Mouse (Mus musculus) embryonic stem cell, embryonic (primary cell): Measurements from ENCODE around the gene Fastkd3.

ENCODE experiments used
- CTCF ChIA-PET, 4 experiments: fragments of 300-600 bp in 2 of 4; fragments of 350-600 bp in 2 of 4; sonication (Branson Sonifier 250); formaldehyde crosslinking; loops; one replicate each; lab custom pipeline; 2022; ENCODE audit warnings: inconsistent platforms in 2 of 4; lab: Charles Lee
- POLR2A ChIA-PET, 4 experiments: fragments of 300-600 bp in 2 of 4; fragments of 350-600 bp in 2 of 4; sonication (Branson Sonifier 250); formaldehyde crosslinking; loops; one replicate each; lab custom pipeline; 2022; ENCODE audit warnings: antibody characterized with exemption in 4 of 4, inconsistent platforms in 1 of 4; lab: Charles Lee

Gene Fastkd3

DNA sequence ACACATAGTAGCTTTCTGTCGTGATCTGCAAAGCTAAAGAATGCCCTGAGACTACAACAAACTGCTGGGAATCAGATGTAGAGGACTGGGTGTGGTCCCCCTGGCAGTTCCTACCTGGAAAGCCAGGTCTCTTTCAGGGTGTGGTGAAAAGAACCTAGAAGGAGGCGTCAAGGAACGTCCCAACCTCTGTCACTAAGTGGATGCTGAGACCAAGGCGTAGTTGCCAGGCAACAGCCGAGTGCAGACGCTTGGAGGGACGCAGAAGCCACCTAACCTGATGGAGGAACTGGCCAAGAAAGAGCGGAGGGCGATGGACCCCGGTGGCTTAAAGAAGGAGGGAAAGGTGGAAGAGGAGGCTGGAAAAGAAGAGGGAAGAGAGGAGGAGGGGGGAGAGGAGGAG, 15.2 kb downstream of the Fastkd3 start, which contains the start of gene 1700001L19Rik:
Gene 1700001L19Rik (plus strand): TSS at position 223 of the 400 bp plus-strand sequence.
- CTCF ChIA-PET: interaction anchor here (0.5 to 1.0 kb wide), 8 partner anchors 12 to 1206 kb away, joined by 3 to 11 read pairs (median 3); no protein-coding TSS in a partner anchor

GRCm38 (mm10) chr13:68597667-68598066, 15.6 kb downstream of the Fastkd3 start:
- CTCF ChIA-PET: interaction anchor here (0.5 to 1.0 kb wide), 7 partner anchors 32 to 1205 kb away, joined by 3 to 11 read pairs (median 3); no protein-coding TSS in a partner anchor
- POLR2A ChIA-PET: interaction anchor here in 2 of 4 experiments (0.9 to 7.4 kb wide), 7 partner anchors 12 to 1014 kb away, joined by 3 to 41 read pairs (median 5); partner anchors contain the start of genes Fastkd3 (in 2 of the 2), Mtrr (in 2 of the 2) and Srd5a1 (in 1 of the 2)

More for the DNA sequence above, 15.2 kb downstream of the Fastkd3 start, which contains the start of gene 1700001L19Rik:
- POLR2A ChIA-PET: interaction anchor here in 2 of 4 experiments (0.9 to 7.4 kb wide), 7 partner anchors 11 to 1014 kb away, joined by 3 to 41 read pairs (median 5); partner anchors contain the start of genes Fastkd3 (in 2 of the 2), Mtrr (in 2 of the 2) and Srd5a1 (in 1 of the 2)

GRCm38 (mm10) chr13:68598953-68599352, 16.9 kb downstream of the Fastkd3 start:
- POLR2A ChIA-PET: interaction anchor here in 2 of 4 experiments (1.0 to 7.4 kb wide), 4 partner anchors 13 to 24 kb away, joined by 3 to 41 read pairs (median 10); partner anchors contain the start of genes Fastkd3 (in 2 of the 2) and Mtrr (in 1 of the 2)

DNA sequence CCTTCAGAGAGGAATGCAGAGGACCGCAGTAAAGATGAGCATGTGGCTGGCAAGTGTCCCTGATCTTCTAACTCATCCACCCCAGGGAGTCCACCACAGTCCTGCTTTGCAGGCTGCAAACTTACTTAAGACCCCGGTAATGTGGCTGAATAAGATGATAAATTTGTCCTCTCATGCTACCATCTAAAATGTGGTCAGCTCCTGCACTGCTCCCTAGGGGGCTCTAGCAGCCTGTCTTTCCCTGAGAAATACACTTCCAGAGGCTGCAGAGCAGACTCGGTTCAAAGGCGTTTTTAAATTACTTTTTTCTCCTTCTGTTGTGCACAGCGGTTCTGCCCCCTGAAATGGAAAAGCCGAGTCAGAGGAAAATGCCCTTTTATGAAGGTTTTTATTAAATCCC, 19.1 kb downstream of the Fastkd3 start:
- ChIA-PET POLR2A (no interaction called here), CTCF (interaction anchor here in 2 of 4 experiments (0.5 to 1.0 kb wide), 3 partner anchors 19 to 398 kb away, joined by 3 to 4 read pairs (median 3); partner anchors contain the start of gene Adcy2 (in 1 of the 2))

More at GRCm38 (mm10) chr13:68598953-68599352, 16.9 kb downstream of the Fastkd3 start:
- CTCF ChIA-PET: interaction anchor here (0.6 to 1.4 kb wide), 9 partner anchors 9 to 863 kb away, joined by 3 to 6 read pairs (median 3); partner anchors contain the start of gene Adcy2 (in 1 of the 4)

DNA sequence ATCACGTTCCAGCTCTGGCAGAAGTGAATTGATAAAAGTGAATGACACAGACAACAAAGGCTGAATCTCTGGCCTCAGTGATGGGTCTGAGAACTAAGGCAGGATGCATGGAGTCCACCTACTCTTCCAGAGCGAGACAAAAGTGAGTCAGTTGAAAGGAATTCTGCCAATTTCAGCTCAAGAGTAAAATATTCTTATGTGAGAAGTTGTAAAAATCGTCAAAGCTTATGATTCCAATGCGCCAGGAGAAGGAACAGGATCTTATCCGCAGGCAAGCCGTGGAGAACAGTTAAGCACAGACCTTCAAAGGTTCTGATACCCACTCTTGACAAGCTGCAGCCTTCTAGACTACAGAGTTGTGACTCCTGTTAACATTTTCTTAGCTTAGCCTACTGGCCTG, 21.1 kb downstream of the Fastkd3 start:
- ChIA-PET CTCF (interaction anchor here in 1 of 4 experiments (0.7 kb wide), 1 partner anchor 857 kb away, joined by 3 read pairs; no protein-coding TSS in a partner anchor), POLR2A (interaction anchor here in 1 of 4 experiments (1.4 kb wide), 1 partner anchor 21 kb away, joined by 3 read pairs; the partner anchor contains the start of genes Fastkd3 and Mtrr)

GRCm38 (mm10) chr13:68605689-68606126, 23.7 kb downstream of the Fastkd3 start:
- POLR2A ChIA-PET: interaction anchor here in 2 of 4 experiments (1.3 to 1.4 kb wide), 2 partner anchors 20 to 27 kb away, joined by 3 read pairs; no protein-coding TSS in a partner anchor
- CTCF ChIA-PET: interaction anchor here in 1 of 4 experiments (0.9 kb wide), 1 partner anchor 12 kb away, joined by 7 read pairs; no protein-coding TSS in a partner anchor

DNA sequence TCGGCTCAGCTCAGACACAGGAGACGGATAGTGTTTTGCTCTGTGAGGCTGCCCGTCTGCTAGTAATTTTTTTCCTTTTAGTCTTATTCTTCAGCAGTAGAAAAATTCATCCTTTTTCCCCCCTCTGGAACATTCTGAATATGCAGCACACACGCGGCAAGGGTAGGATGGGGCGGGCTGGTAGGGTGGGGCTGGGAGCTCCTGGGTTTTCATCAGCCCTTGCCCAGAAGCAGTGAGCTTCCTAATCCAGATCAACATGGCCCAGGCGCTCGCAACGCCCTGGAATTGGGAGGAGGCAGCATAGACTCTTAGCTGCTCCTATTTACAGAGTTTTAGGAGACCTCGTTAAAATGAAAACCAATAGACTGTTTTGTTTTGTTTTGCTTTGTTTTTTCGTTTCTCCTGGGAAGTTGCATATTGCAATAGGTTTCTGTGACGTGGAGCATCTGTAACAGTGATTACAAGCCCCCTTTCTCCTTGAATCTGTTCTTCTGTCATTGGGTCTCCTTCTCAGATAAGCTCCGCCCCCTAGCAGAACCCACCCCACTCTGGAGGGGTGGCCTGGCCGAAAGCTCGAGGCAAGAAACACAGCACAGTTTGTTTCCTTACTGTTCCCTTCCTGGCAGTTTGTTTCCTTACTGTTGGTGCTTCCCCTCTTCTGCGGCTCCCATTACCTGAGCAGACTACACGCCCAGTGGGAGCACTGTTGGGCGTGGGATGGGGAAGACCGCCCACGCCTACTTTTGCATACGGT, 25.8 kb downstream of the Fastkd3 start:
- ChIA-PET POLR2A (interaction anchor here in 1 of 4 experiments (1.4 to 1.5 kb wide), 3 partner anchors 13 to 21 kb away, joined by 5 read pairs; no protein-coding TSS in a partner anchor), CTCF (interaction anchor here (0.6 to 1.3 kb wide), 4 partner anchors 9 to 1048 kb away, joined by 3 to 8 read pairs (median 4); no protein-coding TSS in a partner anchor)

GRCm38 (mm10) chr13:68622792-68623191, 40.8 kb downstream of the Fastkd3 start:
- POLR2A ChIA-PET: interaction anchor here in 1 of 4 experiments (0.9 kb wide), 2 partner anchors 15 to 36 kb away, joined by 3 to 5 read pairs; no protein-coding TSS in a partner anchor
- CTCF ChIA-PET: interaction anchor here in 3 of 4 experiments (0.5 to 1.3 kb wide), 4 partner anchors 9 to 839 kb away, joined by 3 to 4 read pairs (median 3); no protein-coding TSS in a partner anchor

DNA sequence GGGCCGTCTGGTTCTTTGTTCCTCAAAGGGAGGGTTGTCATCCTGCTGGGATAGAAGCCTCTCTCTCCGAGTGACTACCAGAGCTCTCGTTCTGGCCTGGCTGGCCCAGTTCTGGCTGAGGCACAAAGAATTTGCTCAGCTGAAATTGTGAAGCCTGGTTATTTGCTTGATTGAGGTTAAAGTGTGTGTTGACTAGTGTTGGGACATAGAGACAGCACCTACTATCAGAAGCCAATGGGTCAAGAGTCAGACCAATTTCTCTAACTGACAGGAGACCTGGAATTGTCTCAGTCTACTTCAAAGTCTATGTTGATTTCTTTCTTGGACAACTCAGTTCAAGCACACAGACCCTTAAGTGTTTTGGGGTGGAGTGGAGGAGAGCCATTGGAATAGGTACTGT, 45.0 kb downstream of the Fastkd3 start:
- CTCF ChIA-PET: no interaction called here
- POLR2A ChIA-PET: no interaction called here
